26 mouse cellular contexts compared by ENCODE assay signal in the genomic region with DNA sequence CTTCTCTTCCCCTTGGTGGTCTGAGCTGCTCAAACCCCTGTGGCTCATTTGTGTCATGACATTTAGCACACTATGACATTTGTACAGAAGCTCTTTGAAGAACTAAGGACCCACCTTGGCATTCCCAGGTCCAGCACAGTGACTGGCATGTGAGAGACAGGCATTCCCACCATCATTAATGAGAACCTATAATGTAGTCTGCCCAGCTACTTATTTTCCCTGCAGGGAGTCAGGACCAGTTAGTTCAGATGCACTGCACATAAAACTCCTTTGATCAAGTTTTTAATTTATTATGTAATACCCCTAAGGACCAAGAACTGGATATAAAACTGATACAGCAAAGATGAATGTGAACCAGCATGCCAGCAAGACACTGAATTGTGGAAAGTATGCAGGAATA. TPM values are rescaled to one million over a fixed set of nuclear protein-coding genes. Genes with fewer than 3 reads are reported as not detected.
"Had no signal": no experiment of that assay in that cellular context is flagged by ENCODE, and none has a peak within 500 bp of the region (broad histone marks: within the 10 kb centered on the region; RNA-seq: fewer than 3 reads in every experiment).

No protein-coding gene starts in this region.

- H3K4me2 ChIP-seq: heart, embryonic 11.5 days; heart, embryonic 13.5 days; heart, embryonic 15.5 days; hindbrain, embryonic 13.5 days; hindbrain, embryonic 15.5 days; kidney, embryonic 15.5 days; limb, embryonic 13.5 days; limb, embryonic 15.5 days had no signal

- H3K4me1 ChIP-seq: heart, embryonic 15.5 days; hindbrain, embryonic 13.5 days; hindbrain, embryonic 15.5 days; kidney, embryonic 15.5 days; limb, embryonic 13.5 days; limb, embryonic 15.5 days had no signal

- H3K4me3 ChIP-seq: heart, embryonic 13.5 days; heart, embryonic 15.5 days; hindbrain, embryonic 13.5 days; hindbrain, embryonic 15.5 days; kidney, embryonic 15.5 days; limb, embryonic 13.5 days; limb, embryonic 15.5 days had no signal

- ATAC-seq: hindbrain, postnatal 0 days; intestine, embryonic 16.5 days had no signal

- H3K9ac ChIP-seq: heart, embryonic 13.5 days; heart, embryonic 15.5 days; hindbrain, embryonic 13.5 days; hindbrain, embryonic 15.5 days; kidney, embryonic 15.5 days; limb, embryonic 13.5 days; limb, embryonic 15.5 days had no signal

- H3K36me3 ChIP-seq: heart, embryonic 13.5 days; heart, embryonic 15.5 days; hindbrain, embryonic 13.5 days; hindbrain, embryonic 15.5 days; kidney, embryonic 15.5 days; limb, embryonic 13.5 days; limb, embryonic 15.5 days had no signal

- H3K27ac ChIP-seq: heart, embryonic 13.5 days; heart, embryonic 15.5 days; hindbrain, embryonic 13.5 days; hindbrain, embryonic 15.5 days; hindbrain, postnatal 0 days; kidney, embryonic 15.5 days; kidney, postnatal 0 days; limb, embryonic 13.5 days; limb, embryonic 15.5 days had no signal

- DNase-seq: gastrocnemius, postnatal 14 days; gastrocnemius, postnatal 36 days; heart, adult 18-20 months; heart, postnatal 14 days; heart, postnatal 36 days; kidney, adult 11 months; kidney, adult 2 months; kidney, adult 9 months; kidney, postnatal 14 days; kidney, postnatal 36 days; layer of hippocampus, adult 9-11 months; layer of hippocampus, postnatal 36 days; left cerebral cortex, postnatal 4 days had no signal

- H3K27me3 ChIP-seq: heart, embryonic 13.5 days; heart, embryonic 15.5 days; hindbrain, embryonic 13.5 days; hindbrain, embryonic 15.5 days; kidney, embryonic 15.5 days; limb, embryonic 13.5 days; limb, embryonic 15.5 days had no signal

- H3K9me3 ChIP-seq: heart, embryonic 13.5 days; heart, embryonic 15.5 days; hindbrain, embryonic 13.5 days; hindbrain, embryonic 15.5 days; kidney, embryonic 15.5 days; limb, embryonic 13.5 days; limb, embryonic 15.5 days had no signal

RNA-seq across cellular contexts. Expression of gene Spata46, which starts 42.5 kb away (rescaled TPM):
- polyA plus RNA-seq: large intestine, adult 2 months; liver, adult 2 months had no signal
